Mouse (Mus musculus): ENCODE results near the gene Ice1.

GRCm38 (mm10) chr13:70515004-70515403 lies 122.4 kb downstream of the Ice1 start:
- TF ChIP-seq CTCF (IDR thresholded peaks at IDR 0.05) (no peak), POLR2A (IDR thresholded peaks at IDR 0.05; ENCODE audit: insufficient read depth, low read depth, low read length) (no peak), EP300 (IDR thresholded peaks at IDR 0.05; ENCODE audit: insufficient read depth, low read depth, low read length) (no peak)
